Mouse (Mus musculus) ES-Bruce4 (cell line): ENCODE measurements around the gene Bhlhe40. TPM values are rescaled to one million over a fixed set of nuclear protein-coding genes. Genes with fewer than 3 reads are reported as not detected.

Source experiments
- H3K27ac ChIP-seq: 2 replicates; pipeline ENCODE4 v1.5.1; 2012; ENCODE audit warnings: low read length, inconsistent platforms; ENCODE audit not compliant: insufficient read depth
- H3K27me3 ChIP-seq: 2 replicates; pipeline ENCODE4 v1.6.1; 2012; ENCODE audit warnings: mild to moderate bottlenecking, low read length, inconsistent platforms; ENCODE audit not compliant: control insufficient read depth, poor library complexity, insufficient read depth, severe bottlenecking
- H3K36me3 ChIP-seq: 2 replicates; pipeline ENCODE4 v1.6.1; 2012; ENCODE audit warnings: inconsistent platforms, mild to moderate bottlenecking, low read length, moderate library complexity; ENCODE audit not compliant: control insufficient read depth, poor library complexity, insufficient read depth, severe bottlenecking
- H3K4me1 ChIP-seq: one replicate; pipeline ENCODE4 v1.8.1; 2011; ENCODE audit warnings: low read length; ENCODE audit not compliant: control insufficient read depth, insufficient read depth
- H3K4me3 ChIP-seq: 2 replicates; pipeline ENCODE4 v1.5.1; 2011; ENCODE audit warnings: low read depth, mild to moderate bottlenecking, low read length
- H3K9ac ChIP-seq: 2 replicates; pipeline ENCODE4 v1.6.1; 2012; ENCODE audit warnings: low read depth, mild to moderate bottlenecking, inconsistent platforms; ENCODE audit not compliant: poor library complexity, severe bottlenecking
- H3K9me3 ChIP-seq: replicated peaks from 2 replicates; pipeline ENCODE4 v1.6.1; 2012; ENCODE audit warnings: mild to moderate bottlenecking, low read length, inconsistent platforms; ENCODE audit not compliant: control insufficient read depth, poor library complexity, insufficient read depth, severe bottlenecking
- CTCF ChIP-seq: IDR thresholded peaks from one replicate; pipeline ENCODE4 v1.8.1; 2011; ENCODE audit warnings: low read depth, low read length
- EP300 ChIP-seq: IDR thresholded peaks from 2 replicates; pipeline ENCODE4 v1.6.1; 2011; ENCODE audit warnings: low read depth, low read length; ENCODE audit not compliant: insufficient read depth
- POLR2A ChIP-seq: IDR thresholded peaks from one replicate; pipeline ENCODE4 v1.8.1; 2011; ENCODE audit warnings: low read length; ENCODE audit not compliant: insufficient read depth
- polyA plus RNA-seq: library from polyadenylated mRNA; stranded (reverse); fragments of >200 nt; gene quantifications from 2 replicates; pipeline ENCODE4 v1.2.4, GENCODE M21; 2011; ENCODE audit warnings: low read depth; ENCODE audit not compliant: missing spikeins, insufficient read depth, insufficient read length

Gene Bhlhe40
- polyA plus RNA-seq, 1 experiment, result 39.2 TPM

DNA sequence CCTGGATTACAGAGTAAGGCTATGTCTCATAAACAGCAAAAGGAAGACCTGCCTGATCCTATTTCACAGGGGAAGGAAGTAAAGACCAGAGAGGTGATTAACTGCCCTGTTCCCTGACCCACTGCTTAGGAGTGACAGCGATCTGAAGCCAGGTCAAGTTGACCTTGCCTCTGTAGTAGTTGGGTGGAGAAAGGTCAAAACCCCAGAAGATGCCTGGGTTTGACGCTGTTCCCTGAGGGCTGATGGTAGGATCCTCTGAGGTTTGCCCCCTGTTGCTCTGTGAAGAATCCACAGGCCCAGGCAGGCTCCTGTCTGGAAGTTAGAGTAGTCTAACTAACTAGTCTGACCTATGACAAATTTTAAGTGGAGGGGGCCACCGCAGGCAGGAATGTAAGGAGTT is 26.5 kb downstream of the Bhlhe40 start:
- H3K4me3 ChIP-seq, result no peak overlapping the region
- H3K9ac ChIP-seq, result no peak overlapping the region
- no peaks in the 10 kb centered on the region for H3K36me3 ChIP-seq
- no peaks in the 10 kb centered on the region for H3K9me3 ChIP-seq
- H3K27ac ChIP-seq, result peak overlapping the region; percentile 57
- peaks cover 14% of the 10 kb centered on the region for H3K4me1 ChIP-seq
- TF ChIP-seq EP300, result peak; percentile 87
- no peak for TF ChIP-seq CTCF
- TF ChIP-seq POLR2A, result no peak
- no peaks in the 10 kb centered on the region for H3K27me3 ChIP-seq

DNA sequence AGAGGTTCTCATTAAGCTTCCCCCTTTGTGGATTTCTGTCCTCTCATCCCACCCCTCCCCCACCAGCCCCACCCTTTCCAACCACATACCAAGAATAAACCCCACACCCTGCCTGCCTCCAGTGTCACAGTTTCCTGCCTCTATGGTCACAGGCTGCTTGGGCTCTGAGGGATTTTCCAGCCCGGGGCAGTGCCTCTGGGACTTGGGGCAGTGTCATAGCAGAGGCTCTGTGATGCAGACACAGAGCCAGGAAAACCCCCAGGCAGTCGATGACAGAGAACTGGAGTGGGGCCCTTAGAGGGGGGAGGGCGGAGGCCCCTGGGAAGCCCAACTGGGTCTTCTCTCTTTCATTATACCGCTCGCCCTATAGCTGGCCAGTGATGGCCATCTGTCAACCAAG is 27.9 kb downstream of the Bhlhe40 start:
- H3K36me3 ChIP-seq, result no peaks in the 10 kb centered on the region
- TF ChIP-seq CTCF (no peak), EP300 (peak; percentile 83)

GRCm38 (mm10) chr6:108692986-108693385 is 32.6 kb downstream of the Bhlhe40 start:
- Histone ChIP-seq H3K36me3 (no peaks in the 10 kb centered on the region), H3K27me3 (no peaks in the 10 kb centered on the region), H3K4me1 (peaks cover 4% of the 10 kb centered on the region), H3K27ac (no peak overlapping the region), H3K9me3 (no peaks in the 10 kb centered on the region), H3K9ac (no peak overlapping the region), H3K4me3 (no peak overlapping the region)
- TF ChIP-seq CTCF (no peak), POLR2A (no peak), EP300 (no peak)

More for the DNA sequence above, 27.9 kb downstream of the Bhlhe40 start:
- Histone ChIP-seq H3K27ac (no peak overlapping the region), H3K27me3 (no peaks in the 10 kb centered on the region), H3K4me3 (no peak overlapping the region), H3K9ac (no peak overlapping the region), H3K4me1 (peaks cover 14% of the 10 kb centered on the region), H3K9me3 (no peaks in the 10 kb centered on the region)

- Histone ChIP-seq H3K36me3 (no peaks in the 10 kb centered on the region), H3K27ac (no peak overlapping the region), H3K27me3 (no peaks in the 10 kb centered on the region), H3K4me3 (no peak overlapping the region), H3K9me3 (no peaks in the 10 kb centered on the region), H3K9ac (no peak overlapping the region), H3K4me1 (peaks cover 3% of the 10 kb centered on the region)
- TF ChIP-seq EP300 (no peak), CTCF (no peak), POLR2A (no peak)
Observed at GRCm38 (mm10) chr6:108694965-108695724, 34.7 kb downstream of the Bhlhe40 start.

GRCm38 (mm10) chr6:108695844-108696821 is 35.7 kb downstream of the Bhlhe40 start:
- Histone ChIP-seq H3K4me1 (peaks cover 3% of the 10 kb centered on the region), H3K27me3 (no peaks in the 10 kb centered on the region), H3K9me3 (no peaks in the 10 kb centered on the region), H3K27ac (no peak overlapping the region), H3K9ac (no peak overlapping the region), H3K4me3 (no peak overlapping the region), H3K36me3 (no peaks in the 10 kb centered on the region)
- no peak for TF ChIP-seq EP300
- no peak for TF ChIP-seq POLR2A
- no peak for TF ChIP-seq CTCF
